Mouse (Mus musculus) MN1 (cell line): Measurements from ENCODE around the gene Aig1.

Experiments
- DNase-seq: peaks from one replicate; pipeline ENCODE4 v3.0.0-alpha.2; 2016; ENCODE audit warnings: low spot score

The Aig1 gene

DNA sequence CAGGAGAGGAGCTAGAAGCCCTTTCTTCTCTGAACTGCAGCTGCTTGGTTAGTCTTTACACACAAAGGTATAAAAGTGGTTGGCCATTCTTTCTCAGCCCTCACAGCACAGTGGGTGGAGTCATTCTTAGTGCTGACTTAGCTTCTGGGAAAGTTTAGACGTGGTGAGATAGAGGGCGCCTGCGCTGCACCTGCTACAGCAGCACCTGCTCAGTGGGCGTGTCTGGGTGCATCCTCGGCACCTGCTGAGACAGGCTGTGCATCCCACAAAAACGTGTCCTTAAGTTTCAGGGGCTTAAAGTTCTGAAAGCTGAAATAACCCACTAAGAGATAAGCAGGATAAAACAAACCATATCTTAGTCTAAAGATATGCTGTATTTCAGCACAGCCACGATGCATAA lies 227.0 kb downstream of the Aig1 start:
- DNase-seq: no peak

GRCm38 (mm10) chr10:13631796-13632195 lies 237.0 kb downstream of the Aig1 start:
- no peak for DNase-seq

DNA sequence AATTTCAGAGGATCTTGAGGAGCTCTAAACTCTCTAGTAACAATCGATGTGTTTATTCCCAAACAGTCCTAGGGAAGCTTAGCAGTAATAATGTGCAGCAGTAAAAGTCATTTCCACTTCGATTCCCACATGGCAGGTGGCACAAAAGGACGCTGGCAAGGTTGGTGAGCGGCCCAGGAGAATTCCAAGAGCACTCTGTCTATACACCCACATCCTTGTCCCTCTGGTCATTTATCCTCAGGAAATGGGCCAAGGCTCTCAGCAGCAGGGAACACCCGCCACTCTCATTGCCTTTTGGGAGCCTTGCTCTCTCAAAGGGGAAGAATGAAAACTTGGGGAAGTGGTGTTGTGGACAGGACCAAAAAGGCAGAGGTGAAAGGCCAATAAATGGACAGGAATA lies 245.0 kb downstream of the Aig1 start:
- DNase-seq: no peak

GRCm38 (mm10) chr10:13600926-13601325 lies 267.9 kb downstream of the Aig1 start:
- peak; percentile 60 for DNase-seq

GRCm38 (mm10) chr10:13597491-13597890 lies 271.3 kb downstream of the Aig1 start:
- DNase-seq: no peak
